Mouse (Mus musculus): ENCODE measurements around the gene Tnfrsf25. TPM values are rescaled to one million over a fixed set of nuclear protein-coding genes. Genes with fewer than 3 reads are reported as not detected.

Tnfrsf25 gene
- polyA plus RNA-seq, 1 experiment, result 0.95 TPM

GRCm38 (mm10) chr4:152107971-152108509 lies 7.7 kb upstream of the Tnfrsf25 start:
- H3K4me3 ChIP-seq (ENCODE audit: insufficient read depth, poor library complexity, severe bottlenecking), result no peak overlapping the region
- H3ac ChIP-seq (ENCODE audit: control insufficient read depth, insufficient read length, low read depth), result no peak overlapping the region
- no peaks in the 10 kb centered on the region for H3K27me3 ChIP-seq (ENCODE audit: control insufficient read depth, insufficient read depth, insufficient read length)
- H3K79me3 ChIP-seq (ENCODE audit: low read depth), result no peaks in the 10 kb centered on the region
- no peak for TF ChIP-seq MYOG (IDR thresholded peaks at IDR 0.05; ENCODE audit: control insufficient read depth, extremely low read depth, insufficient read length)
- no peak for TF ChIP-seq MYOD1 (IDR thresholded peaks at IDR 0.05; ENCODE audit: control insufficient read depth, insufficient read length, low read depth)
- TF ChIP-seq USF1 (IDR thresholded peaks at IDR 0.05; ENCODE audit: low read depth), result no peak
- TF ChIP-seq MAX (IDR thresholded peaks at IDR 0.05), result no peak
- no peak for TF ChIP-seq CTCF (IDR thresholded peaks at IDR 0.05; ENCODE audit: control insufficient read depth, insufficient read depth, insufficient read length)
- TF ChIP-seq FOSL1 (IDR thresholded peaks at IDR 0.05; ENCODE audit: insufficient read depth, low read length, poor library complexity, severe bottlenecking), result no peak
- no peak for TF ChIP-seq CEBPB (IDR thresholded peaks at IDR 0.05; ENCODE audit: low read depth)
- peaks cover 46% of the 10 kb centered on the region for H3K36me3 ChIP-seq (ENCODE audit: control insufficient read depth, insufficient read depth)
- H3K79me2 ChIP-seq (ENCODE audit: control insufficient read depth, insufficient read depth), result no peaks in the 10 kb centered on the region

- no peak for TF ChIP-seq FOSL1 (IDR thresholded peaks at IDR 0.05; ENCODE audit: insufficient read depth, low read length, poor library complexity, severe bottlenecking)
- no peak for TF ChIP-seq MAX (IDR thresholded peaks at IDR 0.05)
- no peak for TF ChIP-seq MYOG (IDR thresholded peaks at IDR 0.05; ENCODE audit: control insufficient read depth, extremely low read depth, insufficient read length)
- TF ChIP-seq CTCF (IDR thresholded peaks at IDR 0.05; ENCODE audit: control insufficient read depth, insufficient read depth, insufficient read length), result no peak
- peaks cover 43% of the 10 kb centered on the region for H3K36me3 ChIP-seq (ENCODE audit: control insufficient read depth, insufficient read depth)
These were observed 7.1 kb upstream of the Tnfrsf25 start for GRCm38 (mm10) chr4:152108673-152109072.

GRCm38 (mm10) chr4:152109509-152109908 lies 6.2 kb upstream of the Tnfrsf25 start:
- TF ChIP-seq CTCF (IDR thresholded peaks at IDR 0.05; ENCODE audit: control insufficient read depth, insufficient read depth, insufficient read length) (no peak), CEBPB (IDR thresholded peaks at IDR 0.05; ENCODE audit: low read depth) (no peak), FOSL1 (IDR thresholded peaks at IDR 0.05; ENCODE audit: insufficient read depth, low read length, poor library complexity, severe bottlenecking) (no peak), MYOD1 (IDR thresholded peaks at IDR 0.05; ENCODE audit: control insufficient read depth, insufficient read length, low read depth) (no peak), MYOG (IDR thresholded peaks at IDR 0.05; ENCODE audit: control insufficient read depth, extremely low read depth, insufficient read length) (no peak)
- Histone ChIP-seq H3K79me2 (ENCODE audit: control insufficient read depth, insufficient read depth) (no peaks in the 10 kb centered on the region), H3K36me3 (ENCODE audit: control insufficient read depth, insufficient read depth) (peaks cover 41% of the 10 kb centered on the region), H3K27me3 (ENCODE audit: control insufficient read depth, insufficient read depth, insufficient read length) (no peaks in the 10 kb centered on the region), H3ac (ENCODE audit: control insufficient read depth, insufficient read length, low read depth) (no peak overlapping the region), H3K4me3 (ENCODE audit: insufficient read depth, poor library complexity, severe bottlenecking) (no peak overlapping the region), H3K79me3 (ENCODE audit: low read depth) (no peaks in the 10 kb centered on the region)

More at GRCm38 (mm10) chr4:152108673-152109072, 7.1 kb upstream of the Tnfrsf25 start:
- Histone ChIP-seq H3K79me3 (ENCODE audit: low read depth) (no peaks in the 10 kb centered on the region), H3K79me2 (ENCODE audit: control insufficient read depth, insufficient read depth) (no peaks in the 10 kb centered on the region), H3K27me3 (ENCODE audit: control insufficient read depth, insufficient read depth, insufficient read length) (no peaks in the 10 kb centered on the region), H3K4me3 (ENCODE audit: insufficient read depth, poor library complexity, severe bottlenecking) (no peak overlapping the region), H3ac (ENCODE audit: control insufficient read depth, insufficient read length, low read depth) (no peak overlapping the region)

- Histone ChIP-seq H3K36me3 (ENCODE audit: control insufficient read depth, insufficient read depth) (peaks cover 41% of the 10 kb centered on the region), H3K4me3 (ENCODE audit: insufficient read depth, poor library complexity, severe bottlenecking) (no peak overlapping the region), H3K79me3 (ENCODE audit: low read depth) (no peaks in the 10 kb centered on the region), H3ac (ENCODE audit: control insufficient read depth, insufficient read length, low read depth) (no peak overlapping the region), H3K79me2 (ENCODE audit: control insufficient read depth, insufficient read depth) (no peaks in the 10 kb centered on the region), H3K27me3 (ENCODE audit: control insufficient read depth, insufficient read depth, insufficient read length) (no peaks in the 10 kb centered on the region)
- TF ChIP-seq MYOD1 (IDR thresholded peaks at IDR 0.05; ENCODE audit: control insufficient read depth, insufficient read length, low read depth), result no peak
- no peak for TF ChIP-seq USF1 (IDR thresholded peaks at IDR 0.05; ENCODE audit: low read depth)
- TF ChIP-seq CTCF (IDR thresholded peaks at IDR 0.05; ENCODE audit: control insufficient read depth, insufficient read depth, insufficient read length), result no peak
- no peak for TF ChIP-seq MYOG (IDR thresholded peaks at IDR 0.05; ENCODE audit: control insufficient read depth, extremely low read depth, insufficient read length)
- TF ChIP-seq MAX (IDR thresholded peaks at IDR 0.05), result no peak
These were observed 5.0 kb upstream of the Tnfrsf25 start for GRCm38 (mm10) chr4:152110689-152111088.

GRCm38 (mm10) chr4:152112329-152112728 lies 3.4 kb upstream of the Tnfrsf25 start:
- Histone ChIP-seq H3ac (ENCODE audit: control insufficient read depth, insufficient read length, low read depth) (no peak overlapping the region), H3K79me3 (ENCODE audit: low read depth) (no peaks in the 10 kb centered on the region), H3K36me3 (ENCODE audit: control insufficient read depth, insufficient read depth) (peaks cover 34% of the 10 kb centered on the region), H3K27me3 (ENCODE audit: control insufficient read depth, insufficient read depth, insufficient read length) (no peaks in the 10 kb centered on the region), H3K79me2 (ENCODE audit: control insufficient read depth, insufficient read depth) (no peaks in the 10 kb centered on the region), H3K4me3 (ENCODE audit: insufficient read depth, poor library complexity, severe bottlenecking) (no peak overlapping the region)
- TF ChIP-seq MAX (IDR thresholded peaks at IDR 0.05) (no peak), CTCF (IDR thresholded peaks at IDR 0.05; ENCODE audit: control insufficient read depth, insufficient read depth, insufficient read length) (no peak), FOSL1 (IDR thresholded peaks at IDR 0.05; ENCODE audit: insufficient read depth, low read length, poor library complexity, severe bottlenecking) (no peak), USF1 (IDR thresholded peaks at IDR 0.05; ENCODE audit: low read depth) (no peak), MYOD1 (IDR thresholded peaks at IDR 0.05; ENCODE audit: control insufficient read depth, insufficient read length, low read depth) (no peak), CEBPB (IDR thresholded peaks at IDR 0.05; ENCODE audit: low read depth) (no peak), MYOG (IDR thresholded peaks at IDR 0.05; ENCODE audit: control insufficient read depth, extremely low read depth, insufficient read length) (no peak)

GRCm38 (mm10) chr4:152114080-152114479 lies 1.7 kb upstream of the Tnfrsf25 start:
- H3K79me2 ChIP-seq (ENCODE audit: control insufficient read depth, insufficient read depth), result no peaks in the 10 kb centered on the region
- no peak for TF ChIP-seq MAX (IDR thresholded peaks at IDR 0.05)
- no peak for TF ChIP-seq USF1 (IDR thresholded peaks at IDR 0.05; ENCODE audit: low read depth)
- TF ChIP-seq FOSL1 (IDR thresholded peaks at IDR 0.05; ENCODE audit: insufficient read depth, low read length, poor library complexity, severe bottlenecking), result no peak
- no peak for TF ChIP-seq MYOD1 (IDR thresholded peaks at IDR 0.05; ENCODE audit: control insufficient read depth, insufficient read length, low read depth)
- TF ChIP-seq CEBPB (IDR thresholded peaks at IDR 0.05; ENCODE audit: low read depth), result no peak
- no peak for TF ChIP-seq MYOG (IDR thresholded peaks at IDR 0.05; ENCODE audit: control insufficient read depth, extremely low read depth, insufficient read length)
- TF ChIP-seq CTCF (IDR thresholded peaks at IDR 0.05; ENCODE audit: control insufficient read depth, insufficient read depth, insufficient read length), result no peak
- peaks cover 28% of the 10 kb centered on the region for H3K36me3 ChIP-seq (ENCODE audit: control insufficient read depth, insufficient read depth)
- H3K4me3 ChIP-seq (ENCODE audit: insufficient read depth, poor library complexity, severe bottlenecking), result no peak overlapping the region
- H3ac ChIP-seq (ENCODE audit: control insufficient read depth, insufficient read length, low read depth), result no peak overlapping the region
- H3K79me3 ChIP-seq (ENCODE audit: low read depth), result no peaks in the 10 kb centered on the region
- H3K27me3 ChIP-seq (ENCODE audit: control insufficient read depth, insufficient read depth, insufficient read length), result no peaks in the 10 kb centered on the region

Data from C2C12 (cell line).